In the genomic region with DNA sequence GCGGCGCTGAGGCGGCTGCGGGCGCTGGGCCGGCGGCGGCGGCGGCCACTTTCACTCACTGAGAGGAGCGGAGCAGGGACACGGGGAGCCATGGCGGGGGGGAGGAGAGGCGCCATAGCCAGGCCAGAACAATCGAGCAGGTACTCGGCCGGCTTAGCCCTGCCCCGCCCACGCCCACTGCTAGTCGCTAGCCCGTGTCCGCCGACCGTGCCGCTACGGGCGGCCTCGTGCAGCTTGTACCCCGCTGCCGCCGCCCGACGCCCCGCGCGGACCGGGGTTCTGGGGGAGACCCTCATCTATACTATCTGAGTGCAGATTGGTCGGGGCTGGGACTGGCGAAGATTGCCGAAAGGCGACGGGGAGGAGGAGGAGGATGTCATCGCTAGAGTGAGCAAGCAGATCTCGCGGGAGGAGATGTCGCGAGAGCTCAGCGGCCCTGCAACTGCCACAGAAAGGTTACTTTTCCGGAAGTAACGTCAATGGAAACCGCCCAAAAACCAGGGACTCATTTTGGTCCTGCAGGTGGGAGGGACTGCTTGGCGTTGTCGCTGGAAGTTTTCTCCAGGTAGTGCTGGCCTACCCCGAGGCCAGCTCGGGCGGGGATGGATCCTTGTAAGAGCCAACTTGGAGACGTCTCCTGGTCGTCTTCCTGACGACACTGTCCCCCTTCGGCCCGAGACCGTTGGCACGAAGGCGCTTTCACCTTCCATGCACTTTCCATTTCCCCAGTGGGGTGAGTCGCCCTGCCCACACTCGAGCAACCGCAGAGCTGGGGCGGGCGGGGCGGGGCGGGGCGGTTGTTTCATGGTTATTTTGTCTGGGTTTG, we compare ENCODE assay signal across 8 mouse cellular contexts. TPM values are rescaled to one million over a fixed set of nuclear protein-coding genes. Genes with fewer than 3 reads are reported as not detected.
A peak's percentile ranks its signal among the peaks of the same experiment; 100 is the strongest.
DNase-seq lines count a peak whose midpoint lies in the region; ATAC-seq and TF ChIP-seq lines count a peak whose summit lies in the region.

A gene (minus strand): TSS at position 117 of the 826 bp plus-strand sequence.

- WGBS in forebrain, embryonic 16.5 days: under 1% methylated on average over 70 of the region's 72 CpGs
- under 1% methylated on average over 71 of the region's 72 CpGs for WGBS in lung, embryonic 14.5 days
- WGBS in olfactory bulb, adult 2 months: under 1% methylated on average over 72 of the region's 72 CpGs
- WGBS in thymus, adult 2 months: under 1% methylated on average over 71 of the region's 72 CpGs

- H3K4me2 ChIP-seq in forebrain, embryonic 16.5 days (ENCODE audit: low read length): peak within 1 kb of the TSS; percentile 88
- peak within 1 kb of the TSS; percentile 83 for H3K4me2 ChIP-seq in lung, embryonic 14.5 days

- H3K4me3 ChIP-seq in G1E (ENCODE audit: low read depth, low read length): peak within 1 kb of the TSS; percentile 93
- peak within 1 kb of the TSS; percentile 98 for H3K4me3 ChIP-seq in forebrain, embryonic 16.5 days (replicated peaks; ENCODE audit: low read length)
- H3K4me3 ChIP-seq in layer of hippocampus, adult 2 months: peak within 1 kb of the TSS; percentile 96
- H3K4me3 ChIP-seq in lung, embryonic 14.5 days (ENCODE audit: low read depth, low read length): peak within 1 kb of the TSS; percentile 95
- peak within 1 kb of the TSS; percentile 90 for H3K4me3 ChIP-seq in olfactory bulb, adult 2 months (ENCODE audit: insufficient read depth, low read depth, low read length)
- peak within 1 kb of the TSS; percentile 73 for H3K4me3 ChIP-seq in thymus, adult 2 months (ENCODE audit: control insufficient read depth, insufficient read depth, low read length)

- H3K9me3 ChIP-seq in G1E (replicated peaks): no peaks in the 10 kb centered on the region
- no peaks in the 10 kb centered on the region for H3K9me3 ChIP-seq in forebrain, embryonic 16.5 days (ENCODE audit: control insufficient read depth, low read length)
- no peaks in the 10 kb centered on the region for H3K9me3 ChIP-seq in lung, embryonic 14.5 days (ENCODE audit: low read depth, low read length)

- peaks cover 21% of the 10 kb centered on the region for H3K4me1 ChIP-seq in G1E (ENCODE audit: insufficient read depth, low read depth, low read length)
- H3K4me1 ChIP-seq in forebrain, embryonic 16.5 days (replicated peaks; ENCODE audit: control insufficient read depth, insufficient read depth, low read length): peaks cover 26% of the 10 kb centered on the region
- no peaks in the 10 kb centered on the region for H3K4me1 ChIP-seq in lung, embryonic 14.5 days (ENCODE audit: insufficient read depth)
- peaks cover 2% of the 10 kb centered on the region; the same call in 1 of the 2 replicates for H3K4me1 ChIP-seq in olfactory bulb, adult 2 months (ENCODE audit: control insufficient read depth, insufficient read depth, low read length)
- H3K4me1 ChIP-seq in thymus, adult 2 months (replicated peaks; ENCODE audit: control insufficient read depth, insufficient read depth, low read length): no peaks in the 10 kb centered on the region

- H3K27me3 ChIP-seq in G1E (ENCODE audit: insufficient read depth, low read length): no peaks in the 10 kb centered on the region
- H3K27me3 ChIP-seq in forebrain, embryonic 16.5 days (replicated peaks; ENCODE audit: control insufficient read depth, insufficient read depth, low read length): no peaks in the 10 kb centered on the region
- no peaks in the 10 kb centered on the region for H3K27me3 ChIP-seq in lung, embryonic 14.5 days (ENCODE audit: insufficient read depth, low read length)
- no peaks in the 10 kb centered on the region for H3K27me3 ChIP-seq in thymus, adult 2 months (ENCODE audit: control insufficient read depth, insufficient read depth, low read length)

- peak; percentile 87 for ATAC-seq in G1E (ENCODE audit: extremely low read depth, insufficient number of reproducible peaks, low FRiP score, poor library complexity, severe bottlenecking)
- ATAC-seq in forebrain, embryonic 16.5 days: peak; percentile 97
- ATAC-seq in lung, embryonic 14.5 days (ENCODE audit: insufficient read depth): peak; percentile 95

- peak; percentile 92 for DNase-seq in G1E (ENCODE audit: low spot score)
- DNase-seq in cerebellum, adult 18-20 months: peak; percentile 98 to 99
- DNase-seq in heart, postnatal 36 days: peak; percentile 99
- peak; percentile 97 to 99 for DNase-seq in layer of hippocampus, adult 2 months (ENCODE audit: low spot score in 2 of 2)
- peak; percentile 100 for DNase-seq in lung, embryonic 14.5 days
- peak; percentile 98 for DNase-seq in thymus, adult 2 months

- TF ChIP-seq CTCF in G1E (IDR thresholded peaks at IDR 0.05; ENCODE audit: low read depth, low read length): no peak
- TF ChIP-seq CTCF in layer of hippocampus, adult 2 months (conservative IDR thresholded peaks at IDR 0.05): no peak
- TF ChIP-seq CTCF in lung, embryonic 14.5 days (IDR thresholded peaks at IDR 0.05; ENCODE audit: low read depth): no peak
- TF ChIP-seq CTCF in olfactory bulb, adult 2 months (IDR thresholded peaks at IDR 0.05; ENCODE audit: insufficient read depth, low read depth, low read length): no peak
- TF ChIP-seq CTCF in thymus, adult 2 months (IDR thresholded peaks at IDR 0.05; ENCODE audit: borderline replicate concordance, control insufficient read depth, extremely low read depth, insufficient read depth, low read length, poor library complexity): peak; percentile 27; the same call in 1 of the 2 replicates

- H3K36me3 ChIP-seq in G1E (replicated peaks): peaks cover 25% of the 10 kb centered on the region
- no peaks in the 10 kb centered on the region for H3K36me3 ChIP-seq in forebrain, embryonic 16.5 days (ENCODE audit: control insufficient read depth, insufficient read depth)
- no peaks in the 10 kb centered on the region for H3K36me3 ChIP-seq in lung, embryonic 14.5 days (ENCODE audit: insufficient read depth)
- no peaks in the 10 kb centered on the region for H3K36me3 ChIP-seq in thymus, adult 2 months (ENCODE audit: control insufficient read depth, insufficient read depth, low read length)

- H3K9ac ChIP-seq in forebrain, embryonic 16.5 days (replicated peaks; ENCODE audit: low read depth, low read length): peak within 1 kb of the TSS; percentile 97
- H3K9ac ChIP-seq in lung, embryonic 14.5 days: peak within 1 kb of the TSS; percentile 96

- peak within 1 kb of the TSS; percentile 97 for H3K27ac ChIP-seq in forebrain, embryonic 16.5 days (ENCODE audit: low read length)
- H3K27ac ChIP-seq in layer of hippocampus, adult 2 months: peak within 1 kb of the TSS; percentile 100
- peak within 1 kb of the TSS; percentile 98 for H3K27ac ChIP-seq in lung, embryonic 14.5 days (ENCODE audit: low read depth)
- H3K27ac ChIP-seq in olfactory bulb, adult 2 months (ENCODE audit: insufficient read depth, low read depth, low read length): peak within 1 kb of the TSS; percentile 100
- peak within 1 kb of the TSS; percentile 91 for H3K27ac ChIP-seq in thymus, adult 2 months (ENCODE audit: control insufficient read depth, insufficient read depth, low read length)

- peak; percentile 8 for TF ChIP-seq POLR2A in olfactory bulb, adult 2 months (IDR thresholded peaks at IDR 0.05; ENCODE audit: insufficient read depth, low read depth, low read length)
- peak; percentile 71; the same call in 1 of the 2 replicates for TF ChIP-seq POLR2A in thymus, adult 2 months (IDR thresholded peaks at IDR 0.05; ENCODE audit: control insufficient read depth, extremely low read depth, insufficient read depth, low read length, poor library complexity)

- intact Hi-C loops in heart, postnatal 36 days (cut with DNase I): loop anchor here (2.0 to 10.0 kb wide), 3 partner anchors 69 to 433 kb away; a partner anchor contains a TSS

RNA-seq across cellular contexts. Expression of the gene that starts here (rescaled TPM):
- total RNA-seq in G1E (2014; fragmentation: Nextera tagmentation): 41.2 and 46.8 TPM in 2 replicates
- 16.3 and 20.4 TPM in 2 replicates for total RNA-seq in G1E (2017)
- polyA plus RNA-seq in G1E (2012): 7.0 and 8.0 TPM in 2 replicates
- 4.0 and 4.1 TPM in 2 replicates for polyA plus RNA-seq in forebrain, embryonic 16.5 days (2015; fragmentation: Nextera tagmentation; extraction: Ambion mirVana)
- 10 to 100 TPM; 10.4 to 12.7 TPM for total RNA-seq in heart, postnatal 36 days (2021)
- total RNA-seq in layer of hippocampus, adult 2 months (2021): 10 to 100 TPM; 21.0 to 21.6 TPM
- 6.7 and 6.9 TPM in 2 replicates for polyA plus RNA-seq in lung, embryonic 14.5 days (2014; fragmentation: Nextera tagmentation; extraction: Ambion mirVana)
- not detected in 2 replicates for polyA plus RNA-seq in olfactory bulb, adult 2 months (2012; ENCODE audit: insufficient read depth, insufficient read length, low replicate concordance, missing spikeins)
- polyA plus RNA-seq in thymus, adult 2 months (2012; rRNA removed): 16.1 and 17.4 TPM in 2 replicates

Comparison
In these comparisons a context has a peak if more than half of its experiments do, and no peak if none do; other contexts are left out.
1. Peak in every context shown above with its lines: DNase-seq, ATAC-seq, H3K4me3 ChIP-seq and H3K27ac ChIP-seq.